In genomic region chr17:74904956-74905355, GRCm38 (mm10) we compare ENCODE assay signal across 21 mouse cellular contexts.
"Had no signal": no experiment of that assay in that cellular context is flagged by ENCODE, and none has a peak within 500 bp of the region (broad histone marks: within the 10 kb centered on the region; RNA-seq: fewer than 3 reads in every experiment).

No protein-coding gene starts in this region.

- H3K9ac ChIP-seq: limb, embryonic 12.5 days; limb, embryonic 15.5 days; liver, embryonic 14.5 days; liver, postnatal 0 days; lung, embryonic 14.5 days had no signal

- H3K4me2 ChIP-seq: limb, embryonic 12.5 days; limb, embryonic 15.5 days; liver, embryonic 11.5 days; lung, embryonic 14.5 days; midbrain, embryonic 11.5 days had no signal

- ATAC-seq: liver, postnatal 0 days; lung, postnatal 0 days had no signal

- H3K27me3 ChIP-seq: limb, embryonic 12.5 days; limb, embryonic 15.5 days had no signal

- H3K27ac ChIP-seq: layer of hippocampus, adult 2 months; limb, embryonic 12.5 days; limb, embryonic 15.5 days; liver, embryonic 14.5 days; macrophage had no signal

- H3K9me3 ChIP-seq: limb, embryonic 15.5 days had no signal

- H3K4me3 ChIP-seq: layer of hippocampus, adult 2 months; limb, embryonic 12.5 days; limb, embryonic 15.5 days had no signal

- H3K36me3 ChIP-seq: limb, embryonic 12.5 days; limb, embryonic 15.5 days had no signal

- DNase-seq: kidney, adult 11 months; kidney, adult 9 months; kidney, postnatal 25 days; layer of hippocampus, adult 9-11 months; liver, postnatal 0 days; lung, embryonic 14.5 days; midbrain, embryonic 14.5 days; right cerebral cortex, adult 18-20 months; right cerebral cortex, postnatal 14 days; right cerebral cortex, postnatal 4 days; thymus, adult 18-20 months; thymus, postnatal 14 days; thymus, postnatal 4 days had no signal
